Mouse (Mus musculus) midbrain, embryonic 15.5 days (tissue): ENCODE measurements at regions not wholly inside any gene's neighbourhood (a gene's known extent, or its start where the extent isn't known, plus 50 kb on each side); places are given as distances from the start of the nearest gene placed in this dataset.

Source experiments
- ATAC-seq: fragments of 200-750 bp; cut with Nextera tagmentation; replicated peaks from 2 replicates; pipeline ENCODE4 v1.8.0; 2017; ENCODE audit warnings: moderate TSS enrichment
- H3K27ac ChIP-seq: fragments of 300-500 bp; sonication (generic); 2 replicates; pipeline ENCODE4 v1.5.1; 2015; ENCODE audit warnings: mild to moderate bottlenecking, inconsistent platforms
- H3K27me3 ChIP-seq: fragments of 300-500 bp; sonication (generic); replicated peaks from 2 replicates; pipeline ENCODE4 v1.6.1; 2015; ENCODE audit warnings: inconsistent platforms
- H3K36me3 ChIP-seq: fragments of 300-500 bp; sonication (generic); replicated peaks from 2 replicates; pipeline ENCODE4 v1.6.1; 2015; ENCODE audit warnings: inconsistent platforms
- H3K4me1 ChIP-seq: fragments of 300-500 bp; sonication (generic); 2 replicates; pipeline ENCODE4 v1.6.1; 2015; ENCODE audit warnings: inconsistent platforms
- H3K4me2 ChIP-seq: fragments of 300-500 bp; sonication (generic); 2 replicates; pipeline ENCODE4 v1.6.1; 2015; ENCODE audit warnings: inconsistent platforms, mild to moderate bottlenecking, moderate library complexity
- H3K4me3 ChIP-seq: fragments of 300-500 bp; sonication (generic); 2 replicates; pipeline ENCODE4 v1.5.1; 2015; ENCODE audit warnings: mild to moderate bottlenecking, inconsistent platforms
- H3K9ac ChIP-seq: fragments of 300-500 bp; sonication (generic); 2 replicates; pipeline ENCODE4 v1.6.1; 2015; ENCODE audit warnings: mild to moderate bottlenecking, inconsistent platforms
- H3K9me3 ChIP-seq: fragments of 300-500 bp; sonication (generic); 2 replicates; pipeline ENCODE4 v1.6.1; 2016; ENCODE audit warnings: inconsistent platforms
- WGBS: fragments of 180-500 bp; shearing (Covaris S2); methylation state at CpG from one replicate; pipeline ENCODE4 v1.1.7; 2015; ENCODE audit warnings: mixed read lengths; 5-methylcytosine and 5-hydroxymethylcytosine counted together

GRCm38 (mm10) chr7:94798101-94798500 is 1372.9 kb upstream of the Tenm4 start:
- Histone ChIP-seq H3K36me3 (no peaks in the 10 kb centered on the region), H3K9me3 (no peaks in the 10 kb centered on the region), H3K4me2 (0 out of 2 replicates have a peak overlapping the region, but pooled peaks have one; percentile 1), H3K4me1 (peaks cover 3% of the 10 kb centered on the region; the same call in 1 of the 2 replicates), H3K9ac (no peak overlapping the region), H3K27ac (0 out of 2 replicates have a peak overlapping the region, but pooled peaks have one; percentile 52), H3K27me3 (no peaks in the 10 kb centered on the region), H3K4me3 (no peak overlapping the region)
- ATAC-seq, result peak; percentile 89
- WGBS, result 35% methylated on average over 9 of the region's 9 CpGs

DNA sequence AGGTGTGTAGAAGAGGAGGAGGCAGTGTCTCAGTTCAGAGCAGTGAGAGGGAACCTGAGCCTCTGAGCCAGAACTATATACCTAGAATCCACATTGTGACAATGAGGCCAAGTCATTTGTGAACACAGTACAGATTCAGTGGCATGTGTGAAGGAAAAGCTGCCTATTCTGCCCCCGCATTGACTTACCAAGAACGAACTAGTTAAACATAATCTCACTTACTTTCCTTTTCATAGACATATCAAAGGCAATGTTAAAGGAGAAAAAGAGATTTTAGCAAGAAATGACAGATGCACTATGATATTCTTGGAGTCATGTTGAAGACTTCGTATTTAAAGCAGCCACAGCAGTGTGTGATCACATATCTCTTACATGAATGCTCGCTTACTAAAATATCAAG is 1329.8 kb upstream of the Tenm4 start:
- no peak overlapping the region for H3K27ac ChIP-seq
- no peaks in the 10 kb centered on the region for H3K4me1 ChIP-seq
- H3K9ac ChIP-seq, result no peak overlapping the region
- no peaks in the 10 kb centered on the region for H3K9me3 ChIP-seq
- 91% methylated on average over 4 of the region's 4 CpGs for WGBS
- no peak for ATAC-seq
- H3K36me3 ChIP-seq, result no peaks in the 10 kb centered on the region
- H3K4me3 ChIP-seq, result no peak overlapping the region
- H3K4me2 ChIP-seq, result no peak overlapping the region
- H3K27me3 ChIP-seq, result no peaks in the 10 kb centered on the region

DNA sequence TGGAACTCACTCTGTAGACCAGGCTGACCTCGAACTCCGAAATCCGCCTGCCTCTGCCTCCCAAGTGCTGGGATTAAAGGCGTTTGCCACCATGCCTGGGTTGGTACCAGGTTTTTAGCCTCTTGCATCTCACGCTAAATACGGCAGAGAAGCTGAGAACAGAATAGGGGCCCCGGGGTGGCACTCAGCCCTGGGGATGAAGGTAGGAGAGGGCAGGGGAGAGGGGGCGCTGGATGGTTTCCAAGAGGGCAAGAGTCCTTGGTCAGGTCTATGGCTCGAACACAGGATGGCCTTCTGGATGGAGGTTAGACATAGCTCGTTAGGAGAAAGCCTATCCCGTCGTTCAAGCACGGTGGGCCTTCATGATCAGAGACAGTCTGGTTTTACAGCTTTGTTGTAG is 1319.7 kb upstream of the Tenm4 start:
- Histone ChIP-seq H3K36me3 (no peaks in the 10 kb centered on the region), H3K27me3 (no peaks in the 10 kb centered on the region), H3K4me2 (no peak overlapping the region), H3K4me3 (no peak overlapping the region), H3K9me3 (no peaks in the 10 kb centered on the region), H3K4me1 (no peaks in the 10 kb centered on the region), H3K27ac (no peak overlapping the region), H3K9ac (no peak overlapping the region)
- 94% methylated on average over 13 of the region's 13 CpGs for WGBS
- no peak for ATAC-seq

DNA sequence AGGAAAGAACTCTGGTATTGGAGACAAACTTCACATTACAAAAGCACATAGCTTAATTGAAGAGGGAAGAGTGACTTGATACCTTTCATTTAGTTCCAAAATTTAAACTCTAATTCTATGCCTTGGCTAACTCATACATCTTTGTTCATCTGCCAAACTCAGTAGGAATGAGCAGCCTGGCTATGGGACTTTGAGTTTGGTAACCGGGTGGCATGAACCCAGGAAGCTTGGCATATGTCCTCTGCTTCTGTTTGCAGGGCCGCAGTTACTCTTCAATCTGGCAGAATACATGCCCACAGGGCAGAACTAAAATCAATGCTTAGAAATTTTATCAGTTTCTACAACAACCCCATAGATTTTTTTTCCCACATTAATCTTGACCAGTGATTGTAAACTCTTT is 1314.4 kb upstream of the Tenm4 start:
- Histone ChIP-seq H3K36me3 (no peaks in the 10 kb centered on the region), H3K9ac (no peak overlapping the region), H3K27me3 (no peaks in the 10 kb centered on the region), H3K27ac (no peak overlapping the region), H3K4me2 (no peak overlapping the region), H3K9me3 (no peaks in the 10 kb centered on the region), H3K4me1 (no peaks in the 10 kb centered on the region), H3K4me3 (no peak overlapping the region)
- ATAC-seq, result no peak
- WGBS, result 84% methylated on average over 2 of the region's 2 CpGs

- H3K36me3 ChIP-seq, result no peaks in the 10 kb centered on the region
- H3K27me3 ChIP-seq, result no peaks in the 10 kb centered on the region
- peak; percentile 90 for ATAC-seq
- no peaks in the 10 kb centered on the region for H3K9me3 ChIP-seq
- H3K4me1 ChIP-seq, result no peaks in the 10 kb centered on the region
- 26% methylated on average over 2 of the region's 2 CpGs for WGBS
- H3K4me2 ChIP-seq, result no peak overlapping the region
- H3K9ac ChIP-seq, result no peak overlapping the region
- H3K27ac ChIP-seq, result no peak overlapping the region
- no peak overlapping the region for H3K4me3 ChIP-seq
These were observed 1280.2 kb upstream of the Tenm4 start for GRCm38 (mm10) chr7:94890711-94891430.

DNA sequence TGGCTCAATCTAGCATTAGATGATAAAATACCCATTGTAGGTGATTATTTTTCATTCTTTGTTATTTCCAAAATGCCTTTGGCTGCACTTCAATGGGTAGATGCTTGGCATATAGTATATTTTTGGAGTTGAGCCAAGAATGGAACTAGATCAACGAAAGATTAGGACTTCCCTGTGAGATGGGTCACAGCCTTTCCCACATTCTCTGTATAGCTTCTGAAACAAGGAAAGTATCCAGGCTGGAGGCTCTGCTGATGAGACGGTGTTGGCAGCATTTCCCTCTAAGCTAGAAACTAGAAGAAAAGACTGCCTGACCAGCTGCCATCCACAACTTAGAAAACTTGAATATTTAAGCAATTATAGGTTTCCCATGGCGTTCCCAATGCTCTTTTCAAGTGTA is 1273.0 kb upstream of the Tenm4 start:
- WGBS, result 49% methylated on average over 3 of the region's 3 CpGs
- no peak overlapping the region for H3K9ac ChIP-seq
- H3K9me3 ChIP-seq, result no peaks in the 10 kb centered on the region

GRCm38 (mm10) chr7:94926547-94927123 is 1244.4 kb upstream of the Tenm4 start:
- WGBS, result 58% methylated on average over 3 of the region's 3 CpGs
- Histone ChIP-seq H3K27me3 (no peaks in the 10 kb centered on the region), H3K4me1 (no peaks in the 10 kb centered on the region), H3K9ac (no peak overlapping the region), H3K36me3 (no peaks in the 10 kb centered on the region), H3K4me2 (no peak overlapping the region), H3K9me3 (no peaks in the 10 kb centered on the region), H3K4me3 (no peak overlapping the region), H3K27ac (no peak overlapping the region)
- no peak for ATAC-seq

More for the DNA sequence above, 1273.0 kb upstream of the Tenm4 start:
- no peak overlapping the region for H3K27ac ChIP-seq
- H3K4me3 ChIP-seq, result no peak overlapping the region
- no peak for ATAC-seq
- H3K27me3 ChIP-seq, result no peaks in the 10 kb centered on the region
- no peaks in the 10 kb centered on the region for H3K4me1 ChIP-seq
- no peaks in the 10 kb centered on the region for H3K36me3 ChIP-seq
- H3K4me2 ChIP-seq, result no peak overlapping the region

DNA sequence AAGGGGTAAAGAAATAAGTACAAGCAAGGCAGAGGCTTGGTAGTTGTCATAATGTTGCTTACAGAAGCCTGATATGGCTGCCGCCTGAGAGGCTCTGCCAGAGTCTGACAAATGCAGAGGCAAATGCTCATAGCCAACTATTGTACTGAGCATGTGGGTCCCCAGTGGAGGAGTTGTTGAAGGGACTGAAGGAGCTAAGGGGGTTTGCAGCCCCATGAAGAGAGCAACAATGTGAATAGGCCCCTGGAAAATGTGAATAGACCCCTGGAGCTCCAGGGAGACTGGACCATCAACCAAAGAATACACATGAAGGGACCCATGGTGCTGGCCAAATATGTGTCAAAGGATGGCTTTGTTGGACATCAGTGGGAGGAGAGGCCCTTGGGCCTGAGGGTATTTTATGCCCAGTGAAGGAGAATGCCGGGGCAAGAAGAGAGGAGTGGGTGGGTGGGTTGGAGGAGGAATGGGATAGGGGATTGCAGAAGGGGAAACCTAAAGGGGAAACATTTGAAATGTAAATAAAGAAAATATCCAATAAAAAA is 1207.2 kb upstream of the Tenm4 start:
- Histone ChIP-seq H3K9ac (no peak overlapping the region), H3K9me3 (no peaks in the 10 kb centered on the region), H3K36me3 (no peaks in the 10 kb centered on the region), H3K27ac (no peak overlapping the region), H3K4me3 (no peak overlapping the region), H3K4me2 (no peak overlapping the region), H3K27me3 (no peaks in the 10 kb centered on the region), H3K4me1 (no peaks in the 10 kb centered on the region)
- ATAC-seq, result no peak
- WGBS, result 46% methylated on average over 2 of the region's 2 CpGs

GRCm38 (mm10) chr7:94967601-94968000 is 1203.4 kb upstream of the Tenm4 start:
- H3K36me3 ChIP-seq, result no peaks in the 10 kb centered on the region
- no peak overlapping the region for H3K27ac ChIP-seq
- H3K9me3 ChIP-seq, result no peaks in the 10 kb centered on the region
- no peak for ATAC-seq
- no peaks in the 10 kb centered on the region for H3K4me1 ChIP-seq
- no peak overlapping the region for H3K4me3 ChIP-seq
- no peaks in the 10 kb centered on the region for H3K27me3 ChIP-seq
- no peak overlapping the region for H3K9ac ChIP-seq
- no peak overlapping the region for H3K4me2 ChIP-seq

DNA sequence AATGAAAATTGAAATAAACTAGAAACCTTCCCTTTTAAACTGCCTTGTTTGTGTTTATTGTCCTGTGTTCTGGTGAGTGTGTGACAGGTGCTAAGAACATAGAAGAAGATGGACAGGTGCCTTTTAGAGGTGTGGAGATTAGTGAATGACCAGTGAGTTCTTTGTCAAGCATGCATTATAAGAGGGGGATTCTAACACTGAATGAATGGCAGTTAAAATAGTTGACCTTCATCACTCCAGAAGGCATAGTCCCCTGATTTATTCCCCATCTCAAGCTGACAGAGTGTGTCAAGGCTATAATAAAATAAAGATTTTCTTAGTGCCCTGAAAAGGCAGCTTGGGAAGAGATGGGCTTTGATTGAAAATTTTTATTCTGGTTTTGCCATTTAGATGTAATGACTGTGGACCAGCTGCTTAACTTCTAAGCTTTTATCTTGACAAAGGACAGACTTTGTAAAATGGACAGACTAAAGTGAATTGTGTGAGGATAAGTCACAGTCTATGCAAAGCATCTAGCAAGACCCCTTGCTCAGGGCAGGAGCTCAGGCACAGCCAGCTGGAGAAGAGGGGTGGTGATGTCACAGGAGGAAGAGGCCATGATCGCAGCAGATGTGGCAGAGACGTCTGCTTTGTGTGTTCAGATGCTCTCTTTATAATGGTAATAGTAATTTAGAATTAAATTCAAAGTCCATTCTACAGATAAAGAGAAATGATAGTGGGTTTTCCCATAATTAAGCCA is 1195.8 kb upstream of the Tenm4 start:
- H3K27me3 ChIP-seq, result no peaks in the 10 kb centered on the region
- 23% methylated on average over 2 of the region's 2 CpGs for WGBS
- H3K27ac ChIP-seq, result no peak overlapping the region
- H3K4me1 ChIP-seq, result no peaks in the 10 kb centered on the region
- ATAC-seq, result no peak; the same call in 1 of the 2 replicates
- no peak overlapping the region for H3K4me2 ChIP-seq
- no peak overlapping the region for H3K4me3 ChIP-seq
- no peaks in the 10 kb centered on the region for H3K36me3 ChIP-seq
- H3K9me3 ChIP-seq, result no peaks in the 10 kb centered on the region
- H3K9ac ChIP-seq, result no peak overlapping the region

DNA sequence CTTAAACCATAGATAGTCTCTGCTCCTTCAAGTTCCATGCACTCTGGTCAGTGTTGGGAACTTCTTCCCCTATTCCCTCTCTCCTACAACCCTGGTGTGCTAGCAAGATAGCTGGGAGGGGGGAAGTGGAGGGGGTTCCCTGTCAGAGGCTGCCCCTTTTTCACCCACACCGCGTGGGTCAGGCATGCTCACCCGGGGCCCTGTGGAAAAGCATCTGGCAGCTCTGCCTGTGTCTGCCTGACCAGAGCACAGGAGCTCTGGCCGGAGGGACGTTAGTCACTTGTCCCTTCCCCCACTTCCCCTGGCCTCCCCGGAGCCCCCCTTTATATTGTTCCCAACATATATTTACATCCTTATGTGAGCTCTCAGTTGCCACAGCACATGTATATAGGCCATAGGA is 1174.8 kb upstream of the Tenm4 start:
- 82% methylated on average over 6 of the region's 6 CpGs for WGBS
- Histone ChIP-seq H3K4me1 (no peaks in the 10 kb centered on the region), H3K36me3 (no peaks in the 10 kb centered on the region), H3K27me3 (no peaks in the 10 kb centered on the region), H3K4me2 (no peak overlapping the region), H3K9me3 (no peaks in the 10 kb centered on the region), H3K4me3 (no peak overlapping the region), H3K9ac (no peak overlapping the region), H3K27ac (no peak overlapping the region)
- no peak for ATAC-seq

DNA sequence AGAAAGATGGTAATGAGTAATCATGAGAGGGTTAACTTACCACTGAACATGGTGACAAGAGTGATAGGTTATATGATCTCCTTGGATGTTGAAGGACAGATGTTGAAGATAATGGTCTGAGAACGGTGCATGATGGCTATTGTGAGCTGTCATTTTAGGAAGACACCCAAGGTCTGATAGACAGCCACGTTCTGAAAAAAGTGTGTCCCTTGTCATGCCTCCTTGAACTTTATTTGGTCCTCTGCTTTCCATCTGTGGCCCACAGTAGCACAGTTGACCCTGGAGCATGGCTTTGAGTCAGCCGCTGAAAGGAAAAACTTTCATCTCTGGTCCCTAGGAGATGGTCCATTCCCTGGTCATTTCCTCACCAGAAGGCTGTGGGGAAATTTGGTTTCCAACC is 1166.9 kb upstream of the Tenm4 start:
- no peaks in the 10 kb centered on the region for H3K9me3 ChIP-seq
- no peak overlapping the region for H3K4me2 ChIP-seq
- ATAC-seq, result no peak
- H3K36me3 ChIP-seq, result no peaks in the 10 kb centered on the region
- H3K4me3 ChIP-seq, result no peak overlapping the region
- WGBS, result 90% methylated on average over 3 of the region's 3 CpGs
- H3K27me3 ChIP-seq, result no peaks in the 10 kb centered on the region
- no peak overlapping the region for H3K9ac ChIP-seq
- no peak overlapping the region for H3K27ac ChIP-seq
- H3K4me1 ChIP-seq, result no peaks in the 10 kb centered on the region
